Mouse (Mus musculus) CD4-positive naive resting alpha-beta T cell, adult 57 days (primary cell): ENCODE data around the gene Notch3. TPM values are rescaled to one million over a fixed set of nuclear protein-coding genes. Genes with fewer than 3 reads are reported as not detected.

Experiments used
- total RNA-seq: library from RNA; stranded (reverse); gene quantifications from one replicate; pipeline ENCODE4 v1.2.4, GENCODE M21; 2023

The Notch3 gene
- total RNA-seq: 0.12 TPM

DNA sequence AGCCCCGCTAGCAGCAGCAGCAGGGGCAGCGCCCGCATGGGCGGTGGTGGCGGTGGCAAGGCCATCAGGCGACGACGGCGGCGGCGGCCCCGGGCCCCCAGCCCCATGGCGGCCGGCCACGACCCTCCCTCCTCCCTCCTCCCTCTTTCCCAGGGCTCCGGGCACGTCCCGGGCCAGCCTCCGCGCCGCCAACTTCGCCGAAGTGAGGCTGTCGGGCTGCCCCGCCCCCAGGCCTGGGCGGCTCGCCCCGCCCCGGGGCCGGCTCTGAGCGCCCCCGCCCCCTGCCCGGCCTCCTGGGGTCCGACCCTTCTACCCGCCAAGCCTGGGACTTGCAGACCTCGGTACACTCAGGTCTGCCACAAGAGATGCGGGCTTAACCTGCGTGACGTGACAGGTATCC, at the start of gene Notch3:
Notch3 (minus strand) TSS at position 166 of the 400 bp plus-strand sequence.

DNA sequence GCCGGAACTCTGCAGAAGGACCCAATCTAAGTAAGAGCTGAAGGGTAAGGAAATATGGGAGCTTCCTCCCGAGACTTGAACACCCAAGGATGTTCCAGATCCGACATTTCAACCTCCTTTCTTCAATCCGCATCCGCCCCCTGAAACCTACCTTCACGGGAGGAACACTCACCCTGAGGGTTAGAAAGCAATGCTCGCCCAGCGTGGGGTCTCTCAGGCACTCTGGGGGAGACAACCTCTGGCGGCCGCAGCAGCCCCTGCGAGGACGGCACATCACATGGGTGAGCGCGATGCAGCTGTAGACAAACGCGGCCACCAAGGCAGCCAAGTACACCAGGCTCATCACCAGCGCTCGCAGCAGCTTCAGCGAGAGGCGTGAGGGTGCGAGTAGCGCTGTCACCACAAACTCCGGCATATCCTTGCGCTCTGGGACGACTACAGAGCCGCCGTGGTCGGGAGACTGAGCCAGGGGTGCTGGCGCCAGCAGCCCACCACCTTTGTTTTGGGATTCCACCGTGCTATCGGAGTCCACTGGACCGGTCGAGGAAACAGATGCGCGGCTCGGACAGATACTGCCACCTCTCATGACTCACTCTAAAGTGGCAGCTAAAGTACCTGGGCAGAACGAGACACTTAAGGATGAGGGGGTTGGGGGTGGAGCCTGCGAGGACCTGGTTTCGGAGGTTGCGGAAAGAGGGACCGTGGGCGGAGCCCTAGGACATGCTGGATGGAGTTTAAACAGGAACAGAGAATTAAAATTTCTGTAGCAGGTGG, 22.4 kb upstream of the Notch3 start, which contains the start of gene Ephx3:
Ephx3 (minus strand) TSS at position 687 of the 774 bp plus-strand sequence.

Other genes starting within 250 kb of the Notch3 start
- 75.1 TPM for gene Rrp1b, start 130.8 kb downstream of the Notch3 start, total RNA-seq
- gene Hsf2bp, start 130.5 kb downstream of the Notch3 start, total RNA-seq: 0.41 TPM
- 2.6 TPM for gene Ephx3, start 22.7 kb upstream of the Notch3 start, total RNA-seq
- 314 TPM for gene Brd4, start 117.9 kb upstream of the Notch3 start, total RNA-seq
- gene Akap8, start 154.4 kb upstream of the Notch3 start, total RNA-seq: 356 TPM
- gene Akap8l, start 183.8 kb upstream of the Notch3 start, total RNA-seq: 193 TPM
- gene Wiz, start 222.6 kb upstream of the Notch3 start, total RNA-seq: 35.1 TPM
- gene Rasal3, start 236.7 kb upstream of the Notch3 start, total RNA-seq: 585 TPM